Mouse (Mus musculus): Measurements from ENCODE around the gene Tmem109. TPM values are rescaled to one million over a fixed set of nuclear protein-coding genes. Genes with fewer than 3 reads are reported as not detected.

The Tmem109 gene
- polyA plus RNA-seq, 1 experiment, result 23.8 TPM

DNA sequence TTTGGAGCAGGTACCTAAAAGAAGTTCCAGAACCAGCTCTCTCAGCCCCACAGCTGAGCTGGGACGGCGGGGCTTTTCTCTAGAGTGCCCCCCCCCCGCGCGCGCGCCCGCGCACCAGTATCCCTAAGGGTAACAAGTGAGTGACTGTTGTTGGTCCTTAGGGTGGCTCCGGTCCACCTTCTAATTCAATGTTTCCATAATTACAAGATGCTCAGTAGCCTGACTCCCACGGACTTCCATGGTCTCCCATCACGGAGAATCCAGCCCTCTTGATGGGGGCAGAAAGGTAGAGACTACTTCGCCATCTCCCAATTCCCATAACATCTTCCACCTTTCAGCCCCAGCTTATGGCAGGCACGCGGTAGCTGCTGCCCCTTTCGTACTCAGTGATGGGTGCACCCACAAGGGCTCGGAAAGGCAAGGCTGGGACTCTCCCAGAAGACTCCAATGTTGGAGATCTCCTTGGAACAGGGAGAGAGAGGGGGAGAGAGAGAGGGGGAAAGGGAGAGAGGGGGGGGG, 13.1 kb downstream of the Tmem109 start:
- TF ChIP-seq GATA1 (IDR thresholded peaks at IDR 0.05; ENCODE audit: low read length), result no peak

DNA sequence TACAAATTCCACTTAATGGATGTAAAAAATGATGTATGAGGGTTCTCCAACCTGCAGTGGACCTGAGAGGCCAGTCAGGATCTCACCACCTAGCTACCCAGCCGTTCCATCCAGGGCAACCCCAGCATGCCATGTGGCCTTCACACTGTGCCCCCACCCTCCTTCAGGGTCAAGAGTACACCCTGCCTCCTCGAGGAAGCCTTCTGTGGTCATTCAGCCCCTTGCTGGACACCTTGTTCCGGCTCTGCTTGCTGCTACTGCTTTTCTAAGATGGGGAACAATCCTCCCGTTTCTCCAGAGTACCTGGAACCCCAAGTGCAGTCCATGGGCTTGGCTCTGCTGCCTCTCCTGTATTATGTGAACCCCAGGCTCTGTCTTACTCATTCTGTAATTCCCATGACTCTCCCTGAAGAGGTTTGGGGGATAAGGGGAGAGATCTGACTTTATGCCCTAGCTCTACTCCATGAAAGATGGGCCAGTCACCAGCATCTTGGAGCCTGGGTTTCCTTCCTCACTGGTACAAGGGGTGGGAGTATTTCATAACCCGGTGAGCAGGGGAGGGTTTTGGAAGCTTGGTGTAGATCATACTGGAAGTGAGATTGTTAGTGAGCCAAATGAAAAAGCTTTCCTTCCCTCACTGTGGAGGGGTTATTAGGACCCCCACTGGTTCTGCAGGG, 13.7 kb downstream of the Tmem109 start:
- no peak for TF ChIP-seq GATA1 (IDR thresholded peaks at IDR 0.05; ENCODE audit: low read length)

- TF ChIP-seq GATA1 (IDR thresholded peaks at IDR 0.05; ENCODE audit: low read length), result no peak
Measured at GRCm38 (mm10) chr19:10866351-10866750, 15.4 kb downstream of the Tmem109 start.

DNA sequence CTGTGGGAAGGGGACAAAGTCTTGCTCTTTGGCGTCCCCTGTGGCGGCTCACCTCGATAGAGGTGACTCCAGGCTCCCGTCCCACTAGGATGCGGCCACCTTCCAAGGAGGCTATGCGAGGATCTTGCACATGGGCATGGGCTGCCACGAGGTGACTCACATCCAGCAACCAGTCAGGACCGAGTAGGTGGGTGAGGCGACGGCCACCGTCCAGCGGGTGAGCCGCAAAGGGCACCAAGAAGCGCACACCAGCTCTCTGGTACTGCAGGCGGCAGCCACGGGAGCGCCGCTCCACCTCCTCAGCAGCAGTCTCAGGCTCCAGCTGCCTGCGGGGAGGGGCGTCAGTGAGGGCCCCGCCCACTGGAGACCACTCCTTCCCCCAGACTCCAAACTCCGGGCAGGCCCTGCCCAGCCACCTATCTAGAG, 21.7 kb downstream of the Tmem109 start:
- TF ChIP-seq GATA1 (IDR thresholded peaks at IDR 0.05; ENCODE audit: low read length), result no peak

- TF ChIP-seq GATA1 (IDR thresholded peaks at IDR 0.05; ENCODE audit: low read length), result no peak
Measured at GRCm38 (mm10) chr19:10856520-10856919, 25.3 kb downstream of the Tmem109 start.

DNA sequence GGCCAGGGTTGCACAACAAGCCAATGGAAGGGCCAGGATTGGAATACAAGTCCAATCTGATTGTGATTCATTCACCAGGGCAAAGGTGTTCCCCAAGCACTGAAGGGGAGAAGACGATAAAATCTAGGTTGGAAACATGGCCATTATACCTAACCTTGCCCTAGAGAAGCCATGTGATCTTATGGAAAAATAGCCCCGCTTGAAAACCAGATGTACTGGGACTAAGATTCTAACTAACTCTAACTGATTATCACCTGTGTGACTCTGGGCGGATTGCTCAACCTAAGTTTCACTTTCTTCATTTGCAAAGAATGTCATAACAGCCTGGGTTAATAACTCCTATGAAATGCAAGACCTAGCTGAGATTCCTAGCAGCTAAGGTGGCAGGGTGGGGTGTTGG, 26.4 kb downstream of the Tmem109 start:
- TF ChIP-seq GATA1 (IDR thresholded peaks at IDR 0.05; ENCODE audit: low read length), result no peak

DNA sequence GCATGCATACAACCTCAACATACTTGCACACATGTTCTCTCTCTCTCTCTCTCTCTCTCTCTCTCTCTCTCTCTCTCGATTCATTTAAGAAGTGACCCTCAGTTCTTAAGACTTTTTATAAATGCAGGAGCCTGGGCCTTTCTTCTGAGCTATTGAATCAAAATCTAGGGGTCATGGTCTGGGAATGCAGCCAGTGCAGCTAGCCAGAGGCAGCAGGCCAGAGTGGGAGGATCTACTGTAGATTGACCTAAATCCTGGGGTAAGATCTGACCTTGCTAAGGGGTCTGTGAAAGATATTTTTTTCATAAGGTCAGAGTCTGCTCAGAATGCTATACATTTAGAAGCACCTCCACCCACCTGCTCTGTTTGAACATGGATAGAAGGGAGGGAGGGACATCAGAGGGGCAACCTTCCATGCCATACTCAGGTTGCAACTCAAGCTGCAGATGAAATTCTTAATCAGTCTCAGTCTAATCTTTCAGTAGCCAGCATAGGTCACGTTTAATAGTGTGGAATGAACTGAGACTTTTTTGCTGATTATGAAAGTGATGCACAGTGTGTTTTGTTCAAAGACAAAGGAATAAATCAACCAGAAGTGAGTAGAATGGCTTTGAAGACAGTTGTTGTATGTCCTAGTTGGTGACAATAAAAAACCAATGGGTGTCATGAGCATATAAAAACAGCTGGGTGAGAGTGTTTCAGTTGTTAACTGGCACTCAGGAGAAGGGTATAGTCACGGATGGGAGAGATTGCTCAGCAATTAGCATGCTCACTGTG, 34.3 kb downstream of the Tmem109 start:
- TF ChIP-seq GATA1 (IDR thresholded peaks at IDR 0.05; ENCODE audit: low read length), result no peak

GRCm38 (mm10) chr19:10846150-10846549, 35.7 kb downstream of the Tmem109 start:
- no peak for TF ChIP-seq GATA1 (IDR thresholded peaks at IDR 0.05; ENCODE audit: low read length)

DNA sequence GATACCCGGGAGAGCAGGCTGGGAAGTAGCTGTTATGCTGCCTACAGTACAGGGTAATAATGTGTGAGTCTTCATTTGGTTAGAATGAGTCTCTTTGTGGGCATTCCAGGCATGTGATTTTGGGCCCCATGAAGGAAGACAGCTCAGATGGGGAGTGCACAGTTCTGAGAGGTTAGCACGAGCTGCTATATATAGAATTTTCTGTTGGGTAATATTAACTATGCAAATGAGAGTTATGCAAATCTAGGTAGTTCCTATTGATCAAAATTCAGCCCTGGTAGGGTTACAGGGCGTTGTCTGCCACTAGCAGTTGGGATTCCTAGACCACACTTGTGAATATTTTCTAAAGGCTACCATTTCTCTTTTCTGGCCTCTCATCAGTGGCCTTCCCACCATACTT, 36.3 kb downstream of the Tmem109 start:
- TF ChIP-seq GATA1 (IDR thresholded peaks at IDR 0.05; ENCODE audit: low read length), result no peak

DNA sequence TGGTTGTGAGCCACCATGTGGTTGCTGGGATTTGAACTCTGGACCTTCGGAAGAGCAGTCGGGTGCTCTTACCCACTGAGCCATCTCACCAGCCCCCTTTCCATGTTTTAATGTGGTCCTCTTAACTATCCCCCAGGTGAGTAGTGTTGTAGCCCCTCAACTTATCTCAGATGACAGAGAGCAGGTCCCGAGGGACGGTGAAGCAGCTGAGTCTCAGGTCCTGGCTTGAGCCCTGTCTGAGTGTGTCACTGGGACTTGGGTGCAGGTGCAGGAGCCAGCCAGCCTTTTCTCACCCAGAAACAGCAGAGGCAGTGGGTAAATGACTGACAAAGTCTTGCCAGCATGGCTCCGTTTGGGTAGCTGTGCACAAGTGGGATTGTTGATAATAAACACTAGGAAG, 37.6 kb downstream of the Tmem109 start:
- no peak for TF ChIP-seq GATA1 (IDR thresholded peaks at IDR 0.05; ENCODE audit: low read length)

DNA sequence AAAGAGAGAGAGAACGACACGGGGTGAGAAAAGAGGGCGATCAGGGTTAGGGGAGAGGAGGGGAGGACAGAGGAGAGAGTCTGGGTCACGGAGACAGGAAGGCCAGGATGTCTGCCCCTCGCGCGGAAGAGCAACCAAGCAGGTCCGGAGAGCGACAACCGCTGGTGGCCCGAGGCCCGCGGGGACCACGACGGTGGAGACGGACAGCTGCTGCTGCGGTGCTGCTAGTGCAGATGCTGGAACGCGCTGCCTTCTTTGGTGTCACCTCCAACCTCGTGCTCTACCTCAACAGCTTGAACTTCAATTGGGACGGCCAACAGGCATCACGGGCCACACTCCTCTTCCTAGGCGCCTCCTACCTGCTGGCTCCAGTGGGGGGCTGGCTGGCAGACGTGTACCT, 38.9 kb downstream of the Tmem109 start:
- no peak for TF ChIP-seq GATA1 (IDR thresholded peaks at IDR 0.05; ENCODE audit: low read length)

GRCm38 (mm10) chr19:10841721-10842626, 39.8 kb downstream of the Tmem109 start:
- no peak for TF ChIP-seq GATA1 (IDR thresholded peaks at IDR 0.05; ENCODE audit: low read length)

- TF ChIP-seq GATA1 (IDR thresholded peaks at IDR 0.05; ENCODE audit: low read length), result no peak
Measured at GRCm38 (mm10) chr19:10839010-10839892, 42.5 kb downstream of the Tmem109 start, which contains the start of gene Slc15a3. Gene Slc15a3 (plus strand): TSS chr19:10839727.

GRCm38 (mm10) chr19:10835671-10836070, 46.1 kb downstream of the Tmem109 start:
- TF ChIP-seq GATA1 (IDR thresholded peaks at IDR 0.05; ENCODE audit: low read length), result no peak

DNA sequence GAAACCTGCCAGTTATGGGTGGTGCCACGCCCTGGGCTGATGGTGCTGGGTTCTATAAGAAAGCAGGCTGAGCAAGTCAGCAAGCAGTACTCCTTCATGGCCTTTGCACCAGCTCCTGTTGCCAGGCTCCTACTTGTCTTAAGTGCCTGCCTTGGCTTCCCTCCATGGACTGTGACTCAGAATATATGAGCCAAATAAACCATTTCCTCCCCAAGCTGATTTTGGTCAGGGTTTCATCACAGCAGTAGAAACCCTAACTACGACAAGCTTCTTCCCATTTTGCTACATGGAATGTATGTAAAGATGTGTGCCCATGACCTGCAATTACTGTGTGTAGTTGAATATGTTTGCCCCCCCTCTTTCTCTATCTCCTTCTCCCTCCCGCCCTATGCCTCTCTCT, 48.2 kb downstream of the Tmem109 start:
- TF ChIP-seq GATA1 (IDR thresholded peaks at IDR 0.05; ENCODE audit: low read length), result no peak

Measured in G1E-ER4 (cell line).